Mouse (Mus musculus): Measurements from ENCODE around the gene Rai14.

- TF ChIP-seq CTCF (IDR thresholded peaks at IDR 0.05; ENCODE audit: borderline replicate concordance, extremely low read depth, insufficient read depth, insufficient read length) (no peak), POLR2A (IDR thresholded peaks at IDR 0.05; ENCODE audit: borderline replicate concordance, extremely low read depth, insufficient read depth, insufficient read length, poor library complexity, severe bottlenecking) (no peak)
Observed at GRCm38 (mm10) chr15:10696478-10697234, 17.8 kb downstream of the Rai14 start.
